Mouse (Mus musculus) E14TG2a.4 (cell line): ENCODE measurements at regions not wholly inside any gene's neighbourhood (a gene's known extent, or its start where the extent isn't known, plus 50 kb on each side); places are given as distances from the start of the nearest gene placed in this dataset.

ENCODE experiments used
- CTCF ChIP-seq: conservative IDR thresholded peaks from 2 replicates; pipeline ENCODE4 v1.5.1; 2014; ENCODE audit warnings: low read length
- NANOG ChIP-seq: IDR thresholded peaks from 2 replicates; pipeline ENCODE4 v1.6.1; 2014; ENCODE audit warnings: borderline replicate concordance, low read length, mixed read lengths

DNA sequence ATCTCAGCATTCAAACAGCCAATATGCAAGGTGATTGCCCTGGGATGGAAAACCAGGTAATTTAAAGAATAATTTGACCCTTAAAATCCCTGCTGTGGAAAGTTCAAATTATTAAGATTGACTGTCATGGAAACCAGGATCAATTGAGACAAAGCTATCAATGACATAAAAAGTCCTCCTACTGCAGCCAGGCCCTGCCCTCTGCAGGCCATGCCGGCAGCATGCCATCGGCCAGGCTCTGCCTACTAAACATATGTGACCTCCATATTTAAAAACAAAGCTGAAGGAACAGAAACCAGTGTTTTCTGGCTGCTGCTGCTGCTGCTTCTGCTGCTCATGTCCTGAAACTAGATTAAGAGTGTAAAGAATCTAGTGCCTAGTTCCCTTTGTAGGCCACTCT, 483.6 kb downstream of the Dcdc2c start:
- TF ChIP-seq NANOG (no peak), CTCF (no peak)
